Mouse (Mus musculus) megakaryocyte, embryonic 14.5 days (primary cell): ENCODE data around the gene Arfgef3.

ENCODE experiments used
- FLI1 ChIP-seq: IDR thresholded peaks from 2 replicates; pipeline ENCODE4 v1.6.1; 2012; ENCODE audit warnings: low read length, inconsistent platforms, mixed read lengths
- GATA1 ChIP-seq: IDR thresholded peaks from 3 replicates; pipeline ENCODE4 v1.6.1; 2012; ENCODE audit warnings: mixed read lengths, low read length, inconsistent platforms, borderline replicate concordance

DNA sequence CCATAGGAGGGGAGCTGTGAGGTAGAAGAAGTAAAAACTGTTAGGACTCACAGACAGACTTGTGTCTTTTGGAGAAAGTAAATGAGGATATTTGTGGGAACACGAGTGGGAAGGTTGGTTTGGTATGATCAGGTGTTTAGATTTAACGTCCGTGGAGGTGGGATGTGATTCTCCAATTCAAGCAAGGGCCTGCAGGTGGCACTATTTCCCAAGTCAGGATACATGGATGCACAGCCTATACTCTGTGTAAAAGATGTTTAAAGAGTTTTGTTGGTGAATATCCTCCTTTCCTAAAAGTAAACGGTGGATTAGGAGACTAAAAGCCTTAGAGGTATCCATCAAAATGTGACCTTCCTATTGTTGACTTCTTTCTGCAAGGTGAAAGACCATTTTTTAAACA is 180.8 kb downstream of the Arfgef3 start:
- TF ChIP-seq GATA1 (no peak), FLI1 (no peak)
